Mouse (Mus musculus): ENCODE data around the gene Ttll5.

Ttll5 gene

DNA sequence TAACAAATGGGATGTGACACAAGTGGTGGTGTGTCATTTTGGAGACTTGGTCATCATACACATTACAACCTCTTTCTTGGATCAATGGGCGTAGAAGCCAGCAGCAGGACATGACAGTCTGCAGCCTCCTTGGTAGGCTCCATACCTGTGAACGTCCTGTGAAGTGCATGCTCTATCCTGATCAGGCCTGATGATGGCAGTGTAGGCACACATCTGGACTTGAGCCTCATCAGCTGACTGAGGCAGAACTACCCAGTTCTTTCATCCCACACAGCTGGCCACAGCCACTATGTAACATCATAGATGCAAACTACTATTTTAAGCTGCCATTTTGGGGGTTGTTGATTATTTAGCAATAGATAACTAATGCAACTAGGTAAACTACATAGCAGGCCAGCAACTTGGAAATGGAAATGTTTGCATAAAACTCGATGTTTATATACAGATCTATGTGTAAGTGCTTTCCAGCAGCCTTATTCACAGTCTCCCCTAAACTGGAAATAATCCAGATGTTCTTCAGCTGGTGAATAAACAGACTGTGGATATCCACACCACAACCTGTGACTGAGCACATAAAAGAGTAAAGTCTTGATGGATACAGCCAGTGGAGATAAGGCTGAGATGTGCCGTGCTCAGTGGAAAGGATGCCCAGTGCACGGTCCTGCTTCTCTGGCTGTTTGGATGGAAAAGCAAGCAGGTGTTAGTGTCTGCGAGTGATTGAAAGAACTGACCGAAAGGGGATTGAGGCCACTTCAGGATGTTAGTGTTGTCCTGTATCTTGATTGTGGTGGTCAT lies 23.9 kb downstream of the Ttll5 start:
- DNase-seq, result no peak

DNA sequence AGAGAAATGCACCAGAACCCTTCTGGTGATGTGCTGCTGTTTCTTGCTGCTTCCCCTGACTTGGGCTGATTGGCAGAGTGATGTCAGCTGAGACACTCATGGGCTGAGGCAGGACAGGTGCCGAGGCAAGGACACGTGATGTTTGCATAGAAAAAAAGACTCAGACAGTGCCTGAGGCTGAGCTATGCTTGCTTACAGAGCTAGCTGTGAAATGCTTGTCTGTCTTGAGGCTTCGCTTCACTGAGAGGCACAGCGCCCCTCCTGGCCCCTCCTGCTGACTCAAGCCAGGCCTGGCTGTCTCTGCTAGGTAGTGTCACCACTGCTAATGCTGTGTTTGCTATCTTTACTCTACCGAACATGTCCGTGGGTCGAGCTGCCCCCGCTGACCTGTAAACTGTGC lies 26.2 kb downstream of the Ttll5 start:
- no peak for DNase-seq

DNA sequence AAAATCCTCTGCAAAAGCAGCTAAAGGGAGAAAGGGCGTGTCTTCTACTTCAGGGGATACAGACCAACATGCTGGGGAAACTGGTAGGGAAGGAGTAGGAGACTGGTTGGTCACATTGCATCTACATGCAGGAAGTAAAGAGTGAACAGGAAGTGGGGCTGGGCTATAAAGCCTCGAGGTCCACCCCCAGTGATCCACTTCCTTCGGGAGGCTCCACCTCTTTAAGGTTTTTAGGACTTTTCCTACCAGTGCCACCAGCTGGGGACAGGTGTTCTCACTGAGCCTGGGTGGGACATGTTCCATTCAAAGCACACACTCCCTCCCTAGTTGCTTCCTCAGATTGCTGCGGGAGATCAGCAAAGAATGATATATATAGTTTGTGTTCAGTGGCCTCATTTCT lies 29.4 kb downstream of the Ttll5 start:
- no peak for DNase-seq

DNA sequence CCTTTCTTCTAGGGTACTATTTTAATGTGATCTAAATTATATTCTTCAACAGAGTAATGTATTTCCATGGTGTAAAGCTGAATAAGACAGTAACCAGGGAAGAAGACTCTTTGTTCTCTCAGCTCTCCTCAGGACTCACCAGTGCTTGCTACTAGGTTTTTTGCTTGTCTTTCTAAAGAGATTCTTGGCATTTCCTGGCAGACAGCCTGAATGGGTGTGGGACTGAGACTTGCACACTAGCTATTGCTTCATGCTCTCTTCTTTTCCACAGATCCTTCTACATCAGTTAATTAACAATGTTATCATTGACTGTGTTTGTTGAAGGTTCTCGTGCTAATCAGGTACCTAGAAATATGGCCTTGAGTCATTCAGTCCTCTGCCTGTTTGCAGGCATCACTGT lies 29.8 kb downstream of the Ttll5 start:
- DNase-seq, result no peak

DNA sequence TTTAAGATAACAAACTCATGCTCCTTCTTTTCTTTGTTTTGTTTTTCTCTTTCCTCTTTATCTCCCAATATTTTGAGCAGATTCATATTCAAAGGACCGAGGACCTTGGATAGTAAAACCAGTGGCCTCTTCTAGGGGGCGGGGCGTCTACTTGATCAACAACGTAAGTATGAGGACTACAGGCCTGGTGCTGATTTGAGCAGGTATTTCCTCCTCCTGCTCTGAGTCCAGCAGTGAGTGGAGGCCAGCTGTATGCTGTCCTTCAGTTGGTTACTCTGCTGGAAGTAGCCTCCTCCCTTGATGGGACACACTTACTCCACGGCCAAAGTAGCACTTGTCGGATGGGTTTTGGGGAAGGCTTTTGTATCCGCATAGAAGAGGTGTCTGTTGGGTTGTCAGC lies 32.8 kb downstream of the Ttll5 start:
- DNase-seq, result no peak

DNA sequence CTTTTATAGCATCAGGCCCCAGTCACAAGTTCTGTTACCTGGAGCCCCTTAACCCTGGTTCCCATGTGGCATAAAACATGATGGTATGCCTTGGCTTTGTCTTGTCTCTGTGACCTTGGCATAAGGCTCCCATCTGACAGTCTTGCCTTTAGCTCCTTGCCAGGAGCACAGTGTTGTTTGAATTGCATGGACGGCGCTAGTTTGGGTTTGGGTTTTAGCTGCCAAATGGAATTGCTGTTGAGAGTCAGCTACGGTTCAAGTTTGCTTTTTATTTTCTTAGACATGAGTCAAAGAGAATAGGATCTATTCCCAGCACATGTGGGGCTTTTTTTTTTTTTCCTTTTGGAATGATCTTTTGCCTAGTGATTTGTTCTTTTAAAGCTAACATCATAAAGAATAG lies 34.7 kb downstream of the Ttll5 start:
- DNase-seq, result no peak

DNA sequence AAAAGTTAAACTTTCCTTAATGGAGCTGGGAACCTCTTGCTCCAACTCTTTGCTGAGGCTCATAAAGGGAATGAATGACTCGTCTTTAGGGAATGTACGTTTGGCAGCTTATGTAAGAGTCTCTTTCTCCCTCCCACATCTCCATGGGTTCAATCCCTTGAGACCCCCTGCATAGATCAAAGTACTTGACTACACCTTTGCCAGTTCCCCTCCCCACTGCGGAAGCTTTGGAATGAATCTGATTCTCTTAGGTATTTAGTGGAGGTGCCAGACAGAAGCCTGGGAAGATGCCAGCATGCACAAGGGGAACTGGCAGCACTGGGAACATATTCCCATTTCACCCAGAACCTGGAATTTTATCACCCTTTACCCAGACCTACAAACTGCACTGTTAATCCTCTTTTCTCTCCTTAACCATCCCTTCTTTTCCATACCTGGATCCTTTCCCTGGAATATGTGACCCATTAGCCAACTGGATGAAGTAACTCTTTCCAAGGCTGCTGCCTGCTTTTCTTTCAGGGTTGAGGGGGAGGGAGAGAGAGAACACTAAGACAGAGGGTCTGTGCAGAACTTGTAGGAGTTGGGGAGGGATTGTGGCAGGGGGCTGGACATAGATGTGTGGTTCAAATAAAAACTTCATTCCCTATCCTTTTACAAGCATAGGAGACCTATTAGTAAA lies 35.2 kb downstream of the Ttll5 start:
- DNase-seq, result no peak

DNA sequence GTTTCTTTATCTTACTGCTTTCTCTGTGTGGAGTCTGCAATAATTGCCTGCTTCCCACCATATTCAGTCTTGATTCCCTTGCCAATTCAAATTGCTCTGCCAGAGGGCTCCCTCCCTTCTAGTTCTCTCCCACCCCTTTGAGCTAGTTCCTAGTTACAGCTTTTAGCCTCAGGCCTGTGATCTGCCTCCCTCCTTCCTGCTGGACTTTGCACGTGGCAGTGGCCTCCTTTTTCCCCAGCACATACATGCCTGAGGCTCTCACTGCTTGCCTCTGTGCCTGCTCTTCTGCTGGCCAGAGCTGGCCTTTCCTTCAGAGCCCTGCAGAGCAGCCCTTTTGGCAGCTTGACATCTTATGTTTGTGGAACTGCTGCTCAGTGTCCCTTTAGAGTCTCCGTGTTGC lies 38.1 kb downstream of the Ttll5 start:
- peak; percentile 17 for DNase-seq

DNA sequence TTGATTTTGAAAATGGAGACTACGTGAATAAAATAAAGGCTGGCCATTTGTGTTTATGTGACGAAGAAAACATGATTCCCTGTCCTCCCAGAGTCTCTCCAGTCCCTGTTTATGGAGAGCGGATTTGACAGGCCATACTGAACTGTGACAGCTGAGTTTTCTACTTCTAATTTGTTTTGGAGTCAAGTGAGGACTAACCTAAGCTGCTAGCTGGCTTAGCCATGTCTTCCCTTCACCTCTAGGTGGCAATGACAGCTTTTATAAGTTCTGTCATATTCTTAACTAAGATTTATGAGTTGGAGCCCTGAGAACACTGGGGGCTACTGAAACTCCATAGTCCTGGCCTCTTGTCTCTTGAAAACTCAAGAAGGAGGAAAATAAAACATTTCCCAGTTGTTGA lies 41.1 kb downstream of the Ttll5 start:
- DNase-seq, result no peak

DNA sequence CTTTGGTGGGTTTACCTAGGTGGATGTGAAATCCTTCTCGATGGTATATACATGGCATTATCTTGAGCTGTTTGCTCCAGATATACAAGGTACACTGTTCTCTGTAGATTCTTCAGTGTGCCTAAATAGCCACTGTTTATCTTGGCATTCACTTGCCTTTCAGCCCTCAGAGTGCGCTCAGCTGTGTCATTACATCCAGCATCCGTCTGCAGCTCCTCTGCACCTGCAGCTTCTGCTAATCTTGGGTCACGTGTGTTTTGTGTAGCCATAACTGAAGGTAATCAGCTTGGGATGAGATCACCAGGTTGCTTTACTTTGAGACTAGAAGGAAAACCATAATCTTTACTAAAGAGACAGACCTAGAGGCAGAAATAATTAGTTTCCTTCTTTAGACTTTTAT lies 42.2 kb downstream of the Ttll5 start:
- no peak for DNase-seq

DNA sequence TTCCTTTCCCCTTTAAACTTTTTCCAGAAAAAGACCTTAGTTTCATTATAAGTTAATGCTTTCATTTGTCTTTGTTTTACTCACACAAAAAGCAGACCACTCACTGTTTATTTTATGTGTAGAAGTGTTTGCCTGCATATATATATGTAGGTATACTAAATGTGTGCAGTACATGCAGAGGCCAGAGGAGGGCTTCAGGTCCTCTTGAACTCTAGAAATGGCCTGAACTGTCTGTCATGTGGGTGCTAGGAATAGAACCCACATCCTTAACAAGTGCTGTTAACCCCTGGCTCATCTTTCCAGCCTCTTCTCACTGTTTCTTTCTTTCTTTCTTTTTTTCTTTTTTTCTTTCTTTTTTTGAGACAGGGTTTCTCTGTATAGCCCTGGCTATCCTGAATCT lies 42.7 kb downstream of the Ttll5 start:
- no peak for DNase-seq

DNA sequence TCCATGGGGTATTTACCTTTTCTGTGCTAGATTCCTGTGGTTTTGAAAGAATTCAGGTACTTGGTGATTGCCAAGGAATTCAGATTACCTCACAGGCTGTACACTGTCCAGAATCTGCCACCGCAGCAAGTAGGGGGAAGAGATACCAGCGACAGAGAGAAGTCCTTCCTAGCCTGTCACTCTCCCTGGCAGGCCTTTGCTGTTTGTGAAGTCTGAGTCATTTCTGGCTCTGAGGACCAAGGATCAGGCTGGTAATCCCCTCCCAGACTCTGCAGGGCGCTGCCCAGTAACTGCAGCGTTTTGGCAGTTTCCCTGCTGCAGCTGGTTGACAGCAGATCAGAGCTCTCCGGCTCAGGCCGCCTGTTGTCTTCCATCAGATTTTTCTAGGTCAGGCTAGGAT lies 45.0 kb downstream of the Ttll5 start:
- peak; percentile 70 for DNase-seq

DNA sequence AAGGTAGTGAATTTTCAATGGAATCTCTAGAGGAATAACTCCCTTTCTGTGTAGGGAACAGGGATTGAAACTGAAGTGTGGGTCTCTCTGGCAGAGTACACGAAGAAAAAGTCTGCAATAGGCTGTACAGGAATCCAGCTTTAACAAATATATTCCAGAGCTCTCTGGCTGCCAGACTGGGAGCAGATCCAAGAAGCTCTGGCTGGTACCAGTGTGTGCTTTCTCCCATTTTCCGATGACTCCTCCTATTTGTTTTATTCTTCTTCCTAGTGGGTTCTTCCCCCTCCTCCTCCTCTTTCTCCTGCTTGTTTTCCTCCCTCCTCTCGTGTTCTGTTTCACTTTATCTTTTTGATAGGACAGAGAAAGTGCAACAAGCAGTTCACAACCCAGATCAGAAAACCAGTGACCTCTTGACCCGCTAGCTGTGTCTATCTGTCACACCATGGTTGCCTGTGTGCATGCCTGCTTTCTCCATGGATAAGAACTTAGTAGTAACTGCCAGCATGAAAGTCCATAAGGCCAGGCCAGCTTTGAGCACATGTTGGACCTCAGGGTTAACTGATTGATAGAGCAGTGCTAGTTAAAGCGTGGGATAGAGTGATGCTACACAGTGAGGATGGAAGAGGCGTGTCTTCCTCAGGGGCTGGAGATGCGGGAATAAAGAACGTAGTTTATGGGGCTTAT lies 55.3 kb downstream of the Ttll5 start:
- no peak for DNase-seq

DNA sequence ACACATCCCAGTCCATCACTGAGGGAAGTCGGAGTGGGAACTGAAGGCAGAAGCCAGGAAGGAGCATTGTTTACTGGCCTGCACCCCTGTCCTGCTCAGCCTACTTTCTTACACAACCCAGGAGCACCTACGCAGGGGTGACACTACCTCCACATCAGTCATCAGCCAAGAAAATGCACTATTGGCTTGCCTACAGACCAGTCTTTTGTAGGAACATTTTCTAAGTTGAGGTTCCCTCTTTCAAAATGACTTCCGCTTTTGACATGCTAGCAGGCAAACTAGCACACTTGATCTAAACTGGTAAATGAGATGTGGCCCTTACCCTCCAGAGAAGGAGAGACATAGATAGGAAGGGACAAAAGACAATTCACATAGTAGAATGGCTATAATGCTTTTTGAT lies 60.6 kb downstream of the Ttll5 start:
- DNase-seq, result no peak

DNA sequence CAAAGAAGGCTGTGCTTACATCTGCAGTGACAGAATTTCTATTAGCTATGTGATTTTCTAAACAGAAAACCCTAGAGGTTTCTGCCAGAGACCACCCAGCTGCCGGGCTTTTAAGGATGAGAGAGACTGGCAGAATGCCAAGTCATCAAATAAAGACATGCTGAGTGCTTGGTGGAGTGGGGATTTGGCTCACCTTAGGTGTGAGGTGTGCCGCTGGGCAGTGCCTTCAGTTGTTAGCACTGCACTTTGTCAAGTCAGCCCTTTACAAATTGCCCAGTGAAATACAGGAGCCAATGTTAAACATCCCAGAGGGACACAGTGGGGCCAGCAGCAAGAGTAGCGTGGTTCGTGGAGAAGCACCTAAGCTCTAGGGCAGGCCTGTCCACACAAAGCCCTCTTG lies 65.6 kb downstream of the Ttll5 start:
- no peak for DNase-seq

DNA sequence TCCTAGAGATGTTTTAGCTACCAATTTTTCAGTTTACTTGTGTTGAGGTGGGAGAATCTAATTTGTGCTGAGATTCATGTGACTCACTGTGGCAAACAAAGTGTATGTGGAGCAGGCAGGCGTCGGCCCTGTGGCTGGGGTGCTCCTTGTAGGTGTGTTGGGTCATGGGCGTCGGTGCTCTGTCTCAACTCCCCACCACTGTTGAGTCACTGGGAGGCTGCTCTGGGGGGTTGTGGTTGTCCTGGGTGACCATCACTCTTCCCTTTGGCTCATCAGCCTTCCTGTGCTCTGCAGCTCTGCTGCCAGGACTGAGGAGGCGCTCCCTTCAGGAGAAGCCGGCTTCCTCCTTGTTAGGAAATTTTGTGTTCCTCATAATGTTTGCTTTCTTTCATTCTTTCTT lies 79.5 kb downstream of the Ttll5 start:
- no peak for DNase-seq

DNA sequence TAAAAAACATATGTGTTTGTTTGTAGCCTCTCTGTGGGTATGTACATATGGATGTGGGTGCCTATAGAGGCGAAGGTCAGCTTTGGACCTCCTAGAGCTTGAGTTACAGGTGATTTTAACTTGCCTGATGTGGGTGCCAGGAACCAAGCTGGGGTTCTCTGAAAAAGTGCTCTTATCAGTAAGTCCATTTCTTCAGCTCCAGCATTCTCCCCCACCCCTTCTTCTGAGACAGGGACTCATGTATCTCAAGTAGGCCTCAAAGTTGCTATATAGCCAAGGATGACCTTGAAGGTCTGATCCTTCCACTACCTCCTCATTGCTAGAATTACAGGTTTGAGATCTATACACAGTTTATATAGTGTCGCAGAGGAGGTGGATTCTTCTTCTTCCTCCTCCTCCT lies 81.2 kb downstream of the Ttll5 start:
- no peak for DNase-seq

DNA sequence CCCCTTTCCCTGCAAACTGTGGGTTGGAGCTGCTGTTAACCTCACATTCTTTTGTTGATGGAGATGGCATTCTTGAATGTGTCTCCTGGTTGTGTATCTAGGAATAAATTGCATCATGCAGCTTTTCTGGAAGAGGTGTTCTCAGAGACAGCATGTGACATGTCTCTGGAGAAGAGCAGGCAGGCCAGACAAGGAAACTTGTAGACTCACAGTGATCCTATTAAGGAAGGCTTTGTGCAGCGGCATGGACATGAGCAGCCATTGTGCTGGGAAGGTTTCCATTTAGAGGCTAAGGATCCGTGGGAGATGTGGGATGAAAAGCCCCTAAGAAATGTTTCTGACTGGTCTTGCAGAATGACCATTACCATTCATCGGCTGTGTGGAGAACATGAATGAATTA lies 83.4 kb downstream of the Ttll5 start:
- no peak for DNase-seq

DNA sequence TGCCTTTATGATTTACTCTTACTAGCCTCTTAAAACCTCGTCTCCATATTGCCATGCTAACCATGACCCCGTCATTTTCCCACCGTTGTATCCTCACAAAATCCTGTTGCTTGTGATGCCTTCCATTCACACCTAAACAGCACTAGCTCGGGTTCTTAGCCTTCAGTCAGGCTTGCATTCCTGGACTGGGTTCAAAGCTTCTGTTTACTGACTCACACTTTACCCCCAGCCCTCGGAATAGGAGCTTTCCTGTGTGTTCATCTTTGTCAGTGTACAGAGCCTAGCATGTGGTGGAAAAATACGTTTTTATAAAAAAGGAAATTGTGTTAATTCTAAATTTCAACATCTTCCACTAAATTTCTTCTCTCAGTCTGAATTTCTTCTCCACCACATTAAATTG lies 86.4 kb downstream of the Ttll5 start:
- no peak for DNase-seq

DNA sequence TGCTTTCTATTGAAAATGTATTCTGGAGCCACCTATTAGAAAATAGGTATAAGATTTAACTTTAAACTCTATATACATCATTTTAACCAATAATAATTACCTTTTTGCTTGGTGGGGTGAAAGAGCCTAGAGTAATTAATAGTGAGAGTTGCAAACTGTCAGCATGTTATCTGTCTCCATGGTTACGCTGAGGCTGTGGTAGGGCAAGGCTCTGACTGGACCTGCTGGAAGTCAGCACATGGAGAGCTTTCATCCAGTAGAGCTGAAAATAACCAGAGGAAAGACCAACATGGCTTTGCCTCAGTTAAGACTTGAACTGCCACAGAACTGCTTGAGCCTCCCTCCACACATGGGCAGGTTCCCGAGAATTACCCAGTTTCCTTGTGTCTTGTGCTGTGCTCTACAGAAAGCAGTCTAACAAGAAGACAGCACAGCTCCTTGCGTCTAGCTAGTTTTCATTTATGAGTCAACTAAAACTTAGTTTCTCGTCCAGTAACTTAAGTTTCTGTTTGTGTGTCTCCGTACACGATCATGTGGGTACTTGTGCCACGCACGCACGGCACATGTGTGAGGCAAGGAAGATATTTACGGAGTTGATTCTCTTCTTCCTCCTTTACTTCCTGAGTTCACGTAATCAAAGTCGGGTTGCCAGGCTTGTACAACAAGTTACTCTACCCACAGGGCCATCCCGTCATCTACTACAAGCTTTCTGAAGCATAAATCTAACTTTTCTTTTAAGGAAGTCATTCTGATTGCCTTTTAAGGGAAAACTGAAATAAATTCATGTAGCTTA lies 88.4 kb downstream of the Ttll5 start:
- no peak for DNase-seq

DNA sequence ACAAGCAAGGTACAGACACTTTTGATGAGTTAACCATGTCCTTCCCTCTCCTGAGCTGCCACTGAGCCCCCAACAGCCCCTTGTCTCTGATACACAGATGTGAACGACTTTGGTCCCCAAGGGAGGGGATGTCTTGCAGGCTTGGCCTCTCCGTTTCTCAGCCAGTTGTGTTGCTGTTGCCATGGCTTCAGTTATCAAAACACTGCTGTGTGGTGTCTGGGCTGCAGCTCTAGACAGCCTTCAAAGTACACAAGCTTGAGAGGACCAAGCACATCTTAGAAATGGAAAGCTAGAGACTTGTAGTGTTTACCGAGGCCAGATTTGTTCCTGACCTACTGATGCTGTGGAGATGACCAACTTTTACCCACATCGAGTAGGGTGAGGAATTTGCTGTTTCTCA lies 102.4 kb downstream of the Ttll5 start:
- no peak for DNase-seq

DNA sequence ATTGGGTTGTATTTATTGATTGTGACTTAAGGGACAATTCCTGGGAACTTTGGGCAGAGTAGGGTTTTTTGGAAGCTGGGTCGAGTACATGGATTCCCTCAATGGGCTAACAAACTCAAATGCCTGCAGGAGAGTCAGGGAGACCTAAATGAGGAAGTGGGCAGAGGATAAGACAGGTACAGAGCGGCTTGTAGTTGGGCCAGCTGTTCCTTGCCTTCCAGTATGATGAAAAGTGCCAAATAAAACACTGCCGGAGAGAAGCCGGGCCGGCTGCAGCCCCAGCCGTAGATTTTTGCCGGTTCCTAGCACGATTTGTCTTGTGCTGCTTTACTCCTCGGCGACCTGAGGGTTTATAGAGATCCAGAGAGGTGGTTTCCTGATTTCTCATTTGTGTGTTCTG lies 104.1 kb downstream of the Ttll5 start:
- no peak for DNase-seq

DNA sequence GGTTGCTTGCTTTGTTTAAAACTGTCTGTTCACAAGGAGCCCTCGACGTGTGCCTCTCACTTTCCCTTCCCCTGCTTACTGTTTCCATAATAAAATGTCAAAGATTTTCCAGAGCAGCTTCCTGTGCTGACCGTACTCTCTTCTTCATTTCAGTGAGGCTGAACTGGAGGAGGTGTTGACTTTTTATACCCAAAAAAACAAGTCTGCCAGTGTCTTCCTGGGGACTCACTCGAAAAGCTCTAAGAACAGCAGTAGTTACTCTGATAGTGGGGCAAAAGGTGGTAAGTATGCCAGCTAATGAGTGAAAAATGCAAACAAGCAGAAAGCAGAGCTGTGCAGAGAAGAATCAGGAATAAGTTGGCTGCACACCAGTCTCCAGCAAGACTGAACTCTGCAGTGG lies 105.3 kb downstream of the Ttll5 start:
- no peak for DNase-seq

DNA sequence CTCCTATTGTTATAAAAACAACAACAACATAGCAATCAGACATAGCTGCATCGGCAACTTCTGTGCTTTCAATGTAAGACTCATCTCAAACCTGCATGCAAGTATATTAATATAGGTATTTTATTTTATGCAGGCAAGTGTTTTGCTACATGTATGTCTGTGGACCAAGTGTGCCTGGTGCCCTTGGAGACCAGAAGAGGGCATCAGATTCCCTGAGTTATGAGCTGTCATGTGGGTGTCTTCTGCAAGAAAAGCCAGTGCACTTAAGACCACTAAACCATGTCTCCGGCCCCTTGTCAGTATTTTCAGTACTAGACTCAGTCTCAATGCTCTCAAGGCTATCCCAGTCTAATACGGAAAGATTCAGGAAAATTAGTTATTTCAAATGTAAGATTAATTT lies 106.3 kb downstream of the Ttll5 start:
- DNase-seq, result no peak

Data from cerebellum, adult 8-10 months (tissue).